Mouse (Mus musculus) Patski (cell line): ENCODE measurements around the gene AC140267.1. TPM values are rescaled to one million over a fixed set of nuclear protein-coding genes. Genes with fewer than 3 reads are reported as not detected.

Source experiments
- ATAC-seq: fragments of 100-300 bp; one replicate; pipeline ENCODE4 v1.8.0; 2021
- CTCF ChIA-PET: fragments of 350-600 bp; sonication (Branson Sonifier 250); formaldehyde crosslinking; loops from one replicate; lab custom pipeline; 2022; ENCODE audit warnings: inconsistent platforms; lab: Charles Lee
- POLR2A ChIA-PET: fragments of 350-600 bp; sonication (Branson Sonifier 250); formaldehyde crosslinking; loops from one replicate; lab custom pipeline; 2022; ENCODE audit warnings: antibody characterized with exemption, inconsistent platforms; lab: Charles Lee
- DNase-seq: peaks from one replicate; pipeline ENCODE4 v3.0.0-alpha.2; 2011; ENCODE audit warnings: low read depth, low spot score
- H3K27me3 ChIP-seq: fragments of 371-371 bp; one replicate; pipeline ENCODE4 v1.5.1; 2021
- CTCF ChIP-seq: fragments of 100-300 bp; IDR thresholded peaks from one replicate; pipeline ENCODE4 v1.5.1; 2021
- in situ Hi-C: fragments of 300-500 bp; cut with MboI; formaldehyde crosslinking; loops from 3 replicates; pipeline ENCODE4 v1.11.1; 2018; ENCODE audit warnings: low pct_unique_long_range_greater_than_20kb, mixed read lengths
- polyA plus RNA-seq: library from polyadenylated mRNA; unstranded; gene quantifications from one replicate; pipeline ENCODE4 v1.2.3, GENCODE M21; 2021

AC140267.1 gene
- polyA plus RNA-seq, 1 experiment from 2014 or later, result not detected

DNA sequence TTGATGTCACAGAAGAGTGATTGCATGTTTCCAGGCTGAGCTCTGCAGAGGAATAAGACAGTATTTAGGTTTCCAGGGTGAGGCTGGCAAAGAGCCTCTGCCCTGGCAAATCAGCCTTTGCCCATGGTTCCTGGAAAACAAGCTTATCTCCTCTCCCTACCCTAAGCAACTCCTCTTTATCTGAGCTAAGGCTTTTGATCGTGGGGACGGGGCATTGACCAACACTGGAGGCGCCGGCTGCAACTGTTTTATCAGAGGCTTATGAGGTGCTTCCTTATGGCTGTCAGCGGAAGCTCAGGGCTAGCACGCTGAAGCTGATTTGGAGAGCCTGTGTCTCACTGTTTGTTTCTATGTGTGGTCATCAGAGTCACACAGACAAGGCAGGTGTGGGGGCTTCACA lies 15.0 kb downstream of the AC140267.1 start:
- ChIA-PET CTCF (no interaction called here), POLR2A (no interaction called here)
- no peak for TF ChIP-seq CTCF
- DNase-seq, result no peak
- in situ Hi-C loops, result loop anchor here (25.0 kb wide), 2 partner anchors 562 to 687 kb away; partner anchors contain the start of gene Adsl
- H3K27me3 ChIP-seq, result no peaks in the 10 kb centered on the region
- no peak for ATAC-seq

DNA sequence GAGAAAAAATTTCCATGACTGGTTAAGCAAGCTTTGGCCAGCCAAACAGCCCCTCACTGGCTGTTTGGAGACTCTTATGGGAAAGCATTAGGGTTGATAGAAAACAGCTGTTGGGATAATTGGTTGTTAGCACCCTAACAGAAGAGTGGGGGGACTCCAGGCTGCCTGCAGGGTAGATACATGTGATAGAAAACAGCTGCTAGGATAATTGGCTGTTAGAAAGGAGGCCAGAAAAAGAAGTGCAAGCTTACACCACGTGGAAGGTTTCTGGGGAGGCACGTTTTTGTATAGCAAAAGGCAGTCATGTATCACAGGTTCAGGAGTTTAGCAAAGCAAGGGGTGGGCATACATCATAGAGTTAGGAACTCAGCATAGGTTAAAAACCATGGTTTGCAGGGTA lies 17.9 kb downstream of the AC140267.1 start:
- in situ Hi-C loops, result loop anchor here (25.0 kb wide), 2 partner anchors 559 to 684 kb away; partner anchors contain the start of gene Adsl
- CTCF ChIA-PET, result no interaction called here
- TF ChIP-seq CTCF, result no peak
- ATAC-seq (no peak), DNase-seq (no peak)
- POLR2A ChIA-PET, result no interaction called here
- H3K27me3 ChIP-seq, result no peaks in the 10 kb centered on the region

DNA sequence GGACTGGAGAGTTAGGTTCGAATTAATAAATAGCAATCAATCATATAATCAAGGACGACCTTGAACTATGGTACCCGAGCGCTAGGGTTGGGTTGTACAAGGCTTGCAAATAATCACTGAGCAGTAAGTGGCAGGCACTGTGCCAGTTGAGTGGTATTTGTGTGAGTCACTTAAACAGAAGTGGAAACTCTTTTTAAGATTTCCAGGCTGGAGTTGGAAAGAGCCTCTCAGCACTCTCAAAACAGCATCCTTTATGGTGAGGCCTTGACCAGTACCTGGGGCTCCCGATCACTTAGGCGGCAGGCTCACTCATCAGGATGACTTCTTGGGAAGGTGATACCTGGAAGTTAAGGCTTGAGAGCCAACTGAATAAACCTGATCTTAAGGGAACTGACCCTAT lies 18.6 kb downstream of the AC140267.1 start:
- DNase-seq, result no peak
- POLR2A ChIA-PET, result interaction anchor here (1.1 to 2.2 kb wide), 2 partner anchors 17 to 20 kb away, joined by 9 to 11 read pairs; partner anchors contain the start of gene Mief1

DNA sequence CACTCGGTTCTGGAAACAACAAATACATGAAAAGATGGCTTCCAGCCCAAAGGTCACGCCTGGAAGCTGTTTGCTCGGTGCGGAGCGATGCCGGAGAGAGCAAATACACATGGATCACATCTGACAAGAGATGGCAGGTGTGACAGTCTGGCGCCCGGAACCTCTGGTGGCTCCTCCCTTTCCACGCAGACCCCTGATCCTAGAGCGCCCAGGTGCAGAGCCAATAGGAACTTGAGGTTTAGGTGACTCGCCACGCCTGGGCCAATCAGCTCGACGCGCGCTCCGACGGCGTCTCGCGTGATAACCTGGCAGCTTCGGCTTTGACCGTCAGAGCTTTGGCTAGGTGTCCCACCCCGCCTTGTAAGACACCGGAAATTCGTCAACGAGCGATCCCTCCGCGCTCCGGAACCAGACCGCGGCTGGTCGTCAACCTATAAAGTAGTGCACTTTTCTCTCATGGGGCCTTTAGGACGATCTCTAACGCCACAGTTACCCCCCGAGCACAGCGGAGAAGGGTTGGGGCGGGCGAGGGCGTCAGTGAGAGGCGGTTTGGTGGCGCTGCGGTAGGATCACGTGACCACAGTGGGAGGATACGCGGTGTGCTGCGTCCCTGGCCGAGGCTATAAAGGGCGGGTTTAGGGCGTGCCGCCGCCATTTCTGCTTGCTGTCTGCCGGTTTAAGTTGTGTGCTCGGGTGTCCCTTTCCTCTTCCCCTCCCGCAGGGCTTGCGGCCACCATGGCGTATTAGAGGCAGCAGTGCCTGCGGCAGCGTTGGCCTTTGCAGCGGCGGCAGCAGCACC lies 19.4 kb downstream of the AC140267.1 start, which contains the start of gene Atf4:
Atf4 (plus strand) TSS at position 338 of the 799 bp plus-strand sequence.
- in situ Hi-C loops, result loop anchor here (25.0 kb wide), 2 partner anchors 557 to 682 kb away; partner anchors contain the start of gene Adsl
- no peak for TF ChIP-seq CTCF
- ATAC-seq (peak; percentile 84), DNase-seq (peak; percentile 94)
- CTCF ChIA-PET, result interaction anchor here (0.9 kb wide), 1 partner anchor 27 kb away, joined by 3 read pairs; no protein-coding TSS in a partner anchor
- POLR2A ChIA-PET, result interaction anchor here (1.1 to 2.2 kb wide), 3 partner anchors 17 to 35 kb away, joined by 6 to 11 read pairs (median 9); partner anchors contain the start of gene Mief1
- H3K27me3 ChIP-seq, result no peaks in the 10 kb centered on the region

More for the DNA sequence above, 18.6 kb downstream of the AC140267.1 start:
- H3K27me3 ChIP-seq, result no peaks in the 10 kb centered on the region
- CTCF ChIA-PET, result no interaction called here
- no peak for ATAC-seq
- TF ChIP-seq CTCF, result no peak
- in situ Hi-C loops, result loop anchor here (25.0 kb wide), 2 partner anchors 558 to 683 kb away; partner anchors contain the start of gene Adsl

DNA sequence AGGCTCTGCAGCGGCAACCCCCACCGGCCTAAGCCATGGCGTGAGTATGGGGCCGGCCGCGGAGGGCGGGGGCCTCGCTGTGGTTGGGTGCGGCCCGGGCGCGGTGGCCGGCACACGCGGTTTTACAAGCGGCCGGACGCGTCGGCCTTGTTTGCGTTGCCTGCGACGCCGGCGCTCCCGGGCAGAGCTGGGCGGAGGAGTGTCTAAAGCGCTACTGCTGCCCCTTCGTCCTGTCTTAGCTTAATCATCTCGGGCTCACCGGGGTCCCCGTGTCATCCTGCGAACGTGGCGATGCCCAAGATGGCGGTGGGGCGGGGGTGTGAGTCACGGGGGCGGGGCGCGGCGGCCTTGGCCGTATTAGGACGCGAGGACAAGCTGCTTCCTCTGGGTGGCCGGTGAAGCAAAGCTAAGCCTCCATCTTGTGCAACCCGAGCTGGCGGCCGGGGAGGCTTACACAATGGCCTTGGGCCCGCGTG lies 20.0 kb downstream of the AC140267.1 start:
- ChIA-PET POLR2A (interaction anchor here (1.0 to 2.2 kb wide), 4 partner anchors 18 to 182 kb away, joined by 4 to 11 read pairs (median 5); partner anchors contain the start of gene AC140267.1), CTCF (interaction anchor here (0.9 kb wide), 1 partner anchor 27 kb away, joined by 3 read pairs; no protein-coding TSS in a partner anchor)
- TF ChIP-seq CTCF, result no peak
- in situ Hi-C loops, result loop anchor here (25.0 kb wide), 2 partner anchors 557 to 682 kb away; partner anchors contain the start of gene Adsl
- ATAC-seq (peak; percentile 51), DNase-seq (no peak)
- H3K27me3 ChIP-seq, result no peaks in the 10 kb centered on the region

DNA sequence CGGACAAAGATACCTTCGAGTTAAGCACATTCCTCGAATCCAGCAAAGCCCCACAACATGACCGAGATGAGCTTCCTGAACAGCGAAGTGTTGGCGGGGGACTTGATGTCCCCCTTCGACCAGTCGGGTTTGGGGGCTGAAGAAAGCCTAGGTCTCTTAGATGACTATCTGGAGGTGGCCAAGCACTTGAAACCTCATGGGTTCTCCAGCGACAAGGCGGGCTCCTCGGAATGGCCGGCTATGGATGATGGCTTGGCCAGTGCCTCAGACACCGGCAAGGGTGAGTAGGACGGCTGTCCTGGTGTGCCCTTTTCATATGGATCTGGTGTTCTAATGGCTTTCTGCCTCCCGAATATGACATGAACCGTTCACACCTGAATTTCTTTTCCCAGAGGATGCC lies 20.6 kb downstream of the AC140267.1 start:
- no peak for DNase-seq
- in situ Hi-C loops, result loop anchor here (25.0 kb wide), 2 partner anchors 556 to 681 kb away; partner anchors contain the start of gene Adsl
- POLR2A ChIA-PET, result interaction anchor here (1.0 to 2.2 kb wide), 5 partner anchors 19 to 183 kb away, joined by 4 to 11 read pairs (median 5); partner anchors contain the start of gene AC140267.1
- no peak for ATAC-seq
- TF ChIP-seq CTCF, result no peak
- H3K27me3 ChIP-seq, result no peaks in the 10 kb centered on the region
- CTCF ChIA-PET, result interaction anchor here (0.9 kb wide), 1 partner anchor 28 kb away, joined by 3 read pairs; no protein-coding TSS in a partner anchor

DNA sequence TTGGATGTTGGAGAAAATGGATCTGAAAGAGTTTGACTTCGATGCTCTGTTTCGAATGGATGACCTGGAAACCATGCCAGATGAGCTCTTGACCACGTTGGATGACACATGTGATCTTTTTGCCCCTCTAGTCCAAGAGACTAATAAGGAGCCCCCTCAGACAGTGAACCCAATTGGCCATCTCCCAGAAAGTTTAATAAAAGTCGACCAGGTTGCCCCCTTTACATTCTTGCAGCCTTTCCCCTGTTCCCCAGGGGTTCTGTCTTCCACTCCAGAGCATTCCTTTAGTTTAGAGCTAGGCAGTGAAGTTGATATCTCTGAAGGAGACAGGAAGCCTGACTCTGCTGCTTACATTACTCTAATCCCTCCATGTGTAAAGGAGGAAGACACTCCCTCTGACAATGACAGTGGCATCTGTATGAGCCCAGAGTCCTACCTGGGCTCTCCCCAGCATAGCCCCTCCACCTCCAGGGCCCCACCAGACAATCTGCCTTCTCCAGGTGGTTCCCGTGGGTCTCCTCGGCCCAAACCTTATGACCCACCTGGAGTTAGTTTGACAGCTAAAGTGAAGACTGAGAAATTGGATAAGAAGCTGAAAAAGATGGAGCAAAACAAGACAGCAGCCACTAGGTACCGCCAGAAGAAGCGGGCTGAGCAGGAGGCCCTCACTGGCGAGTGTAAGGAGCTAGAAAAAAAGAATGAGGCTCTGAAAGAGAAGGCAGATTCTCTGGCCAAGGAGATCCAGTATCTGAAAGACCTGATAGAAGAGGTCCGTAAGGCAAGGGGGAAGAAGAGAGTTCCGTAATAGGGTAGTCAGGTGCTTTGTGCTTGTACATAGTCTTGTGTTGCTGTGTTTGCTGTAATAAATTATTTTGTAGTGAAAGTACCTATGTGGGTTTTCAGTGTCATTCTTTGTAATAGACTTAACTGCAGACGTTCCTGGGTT lies 21.3 kb downstream of the AC140267.1 start:
- in situ Hi-C loops, result loop anchor here (25.0 kb wide), 2 partner anchors 555 to 680 kb away; partner anchors contain the start of gene Adsl
- ChIA-PET POLR2A (interaction anchor here (1.0 to 1.9 kb wide), 6 partner anchors 19 to 184 kb away, joined by 4 to 6 read pairs (median 4); partner anchors contain the start of gene AC140267.1), CTCF (interaction anchor here (0.8 to 1.7 kb wide), 2 partner anchors 32 to 37 kb away, joined by 3 to 5 read pairs; no protein-coding TSS in a partner anchor)
- no peaks in the 10 kb centered on the region for H3K27me3 ChIP-seq
- TF ChIP-seq CTCF, result no peak
- ATAC-seq (no peak), DNase-seq (no peak)

DNA sequence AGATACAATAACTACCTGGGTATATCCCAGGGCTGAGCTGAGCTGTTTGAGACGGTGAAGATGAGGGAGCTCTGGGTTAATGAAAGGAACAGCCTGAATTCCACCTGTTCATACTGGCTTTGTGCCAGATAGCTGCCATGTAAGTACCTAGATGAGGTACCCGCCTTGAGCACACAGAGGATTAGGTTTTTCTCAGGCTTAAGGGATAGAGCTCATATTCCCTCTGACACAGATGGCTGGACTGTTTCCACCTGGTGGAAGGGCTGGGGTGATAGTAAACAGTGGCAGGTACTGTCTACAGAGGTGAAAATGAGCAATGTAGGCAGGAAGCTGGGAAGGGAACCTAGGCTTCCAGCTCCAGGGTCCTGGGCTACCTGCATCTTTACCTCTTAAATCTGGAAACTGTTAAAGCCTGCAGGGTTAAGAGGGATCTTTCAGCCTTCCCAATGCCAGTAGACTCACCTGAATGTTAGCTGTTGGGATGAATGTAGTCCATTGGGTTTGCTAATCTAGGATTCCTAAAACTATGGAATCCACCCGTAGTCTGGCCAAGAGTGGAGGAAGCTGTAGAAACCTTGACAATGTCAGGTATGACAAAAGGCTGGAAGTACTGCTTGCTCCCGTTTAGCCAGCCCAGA lies 22.1 kb downstream of the AC140267.1 start:
- no peak for TF ChIP-seq CTCF
- POLR2A ChIA-PET, result interaction anchor here (0.7 to 1.9 kb wide), 7 partner anchors 20 to 316 kb away, joined by 3 to 5 read pairs (median 3); no protein-coding TSS in a partner anchor
- no peaks in the 10 kb centered on the region for H3K27me3 ChIP-seq
- in situ Hi-C loops, result loop anchor here (25.0 kb wide), 2 partner anchors 555 to 680 kb away; partner anchors contain the start of gene Adsl
- DNase-seq (no peak), ATAC-seq (no peak)
- CTCF ChIA-PET, result interaction anchor here (0.8 to 1.7 kb wide), 3 partner anchors 33 to 446 kb away, joined by 3 to 5 read pairs (median 4); no protein-coding TSS in a partner anchor
